Mouse (Mus musculus) MEL (cell line): ENCODE results near the gene Cntnap2. TPM values are rescaled to one million over a fixed set of nuclear protein-coding genes. Genes with fewer than 3 reads are reported as not detected.

Experiments used
- DNase-seq: peaks from one replicate; pipeline ENCODE4 v3.0.0; 2011; ENCODE audit warnings: low read depth, low spot score
- H3K27ac ChIP-seq: 2 replicates; pipeline ENCODE4 v1.5.1; 2012; ENCODE audit warnings: low read depth, mild to moderate bottlenecking, control low read depth, low read length, moderate library complexity; ENCODE audit not compliant: control insufficient read depth
- H3K27me3 ChIP-seq, 2 experiments: fragments of 150-350 bp in 1 of 2; sonication (generic) in 1 of 2; 2 replicates each; pipeline ENCODE4 v1.6.1; 2012; ENCODE audit warnings: low read length in 2 of 2, mild to moderate bottlenecking in 2 of 2, improper control_type of control experiment in 1 of 2, moderate library complexity in 1 of 2; ENCODE audit not compliant: insufficient read depth in 2 of 2, control insufficient read depth in 1 of 2
- H3K36me3 ChIP-seq, 2 experiments: 2 replicates each; pipeline ENCODE4 v1.6.1; 2012 to 2014; ENCODE audit warnings: low read length in 2 of 2, improper control_type of control experiment in 1 of 2, inconsistent platforms in 1 of 2, mild to moderate bottlenecking in 1 of 2; ENCODE audit not compliant: insufficient read depth in 2 of 2, control insufficient read depth in 1 of 2
- H3K4me1 ChIP-seq, 2 experiments: fragments of 150-350 bp in 1 of 2; sonication (generic) in 1 of 2; 2 replicates each; pipeline ENCODE4 v1.6.1; 2012; ENCODE audit warnings: low read length in 2 of 2, improper control_type of control experiment in 1 of 2, mild to moderate bottlenecking in 1 of 2; ENCODE audit not compliant: insufficient read depth in 2 of 2, control insufficient read depth in 1 of 2
- H3K4me3 ChIP-seq, 2 experiments: fragments of 150-350 bp in 1 of 2; sonication (generic) in 1 of 2; 2 replicates each; pipeline ENCODE4 v1.5.1; 2012; ENCODE audit warnings: low read depth in 2 of 2, low read length in 2 of 2, mild to moderate bottlenecking in 2 of 2, moderate library complexity in 2 of 2, control low read depth in 1 of 2, improper control_type of control experiment in 1 of 2; ENCODE audit not compliant: control insufficient read depth in 1 of 2, insufficient read depth in 1 of 2
- H3K79me2 ChIP-seq: 2 replicates; pipeline ENCODE4 v1.6.1; 2012; ENCODE audit warnings: mild to moderate bottlenecking, low read length, moderate library complexity; ENCODE audit not compliant: control insufficient read depth, poor library complexity, insufficient read depth
- H3K9ac ChIP-seq: 2 replicates; pipeline ENCODE4 v1.6.1; 2012; ENCODE audit warnings: low read depth, mild to moderate bottlenecking, control low read depth, low read length, moderate library complexity; ENCODE audit not compliant: control insufficient read depth, poor library complexity, severe bottlenecking
- H3K9me3 ChIP-seq: fragments of 150-350 bp; sonication (generic); replicated peaks from 2 replicates; pipeline ENCODE4 v1.6.1; 2012; ENCODE audit warnings: mild to moderate bottlenecking, low read length, improper control_type of control experiment, moderate library complexity; ENCODE audit not compliant: insufficient read depth
- E2F4 ChIP-seq: IDR thresholded peaks from 2 replicates; pipeline ENCODE4 v1.6.1; 2011; ENCODE audit warnings: low read depth, low read length, improper control_type of control experiment, borderline replicate concordance
- HCFC1 ChIP-seq: IDR thresholded peaks from 2 replicates; pipeline ENCODE4 v1.6.1; 2012; ENCODE audit warnings: low read depth, mild to moderate bottlenecking, inconsistent platforms, low read length, improper control_type of control experiment, moderate library complexity
- MAZ ChIP-seq: IDR thresholded peaks from 2 replicates; pipeline ENCODE4 v1.6.1; 2012; ENCODE audit warnings: low read depth, mild to moderate bottlenecking, inconsistent platforms, low read length, improper control_type of control experiment
- MEF2A ChIP-seq: IDR thresholded peaks from 2 replicates; pipeline ENCODE4 v1.6.1; 2014; ENCODE audit warnings: low read depth, mild to moderate bottlenecking, inconsistent platforms, low read length, improper control_type of control experiment; ENCODE audit not compliant: poor library complexity, insufficient replicate concordance, severe bottlenecking; ENCODE audit errors: extremely low read depth
- MXI1 ChIP-seq: IDR thresholded peaks from 2 replicates; pipeline ENCODE4 v1.6.1; 2011; ENCODE audit warnings: mild to moderate bottlenecking, low read depth, low read length, improper control_type of control experiment
- MYB ChIP-seq: IDR thresholded peaks from 2 replicates; pipeline ENCODE4 v1.6.1; 2011; ENCODE audit warnings: mild to moderate bottlenecking, low read depth, low read length, improper control_type of control experiment
- MYC ChIP-seq: IDR thresholded peaks from 2 replicates; pipeline ENCODE4 v1.6.1; 2011; ENCODE audit warnings: low read depth, mild to moderate bottlenecking, low read length, improper control_type of control experiment, moderate library complexity
- NELFE ChIP-seq: IDR thresholded peaks from 2 replicates; pipeline ENCODE4 v1.6.1; 2011; ENCODE audit warnings: low read depth, low read length, improper control_type of control experiment
- NRF1 ChIP-seq: IDR thresholded peaks from 2 replicates; pipeline ENCODE4 v1.6.1; 2014; ENCODE audit warnings: low read depth, mild to moderate bottlenecking, inconsistent platforms, low read length, improper control_type of control experiment, moderate library complexity; ENCODE audit not compliant: poor library complexity, insufficient read depth, severe bottlenecking
- POLR2AphosphoS2 ChIP-seq: IDR thresholded peaks from 2 replicates; pipeline ENCODE4 v1.6.1; 2011; ENCODE audit warnings: low read length, improper control_type of control experiment
- RAD21 ChIP-seq: IDR thresholded peaks from 2 replicates; pipeline ENCODE4 v1.6.1; 2011; ENCODE audit warnings: mild to moderate bottlenecking, low read depth, low read length, improper control_type of control experiment
- RCOR1 ChIP-seq: IDR thresholded peaks from 2 replicates; pipeline ENCODE4 v1.6.1; 2012; ENCODE audit warnings: low read depth, mild to moderate bottlenecking, inconsistent platforms, low read length, improper control_type of control experiment
- TCF12 ChIP-seq: IDR thresholded peaks from 2 replicates; pipeline ENCODE4 v1.6.1; 2014; ENCODE audit warnings: low read depth, mild to moderate bottlenecking, inconsistent platforms, low read length, improper control_type of control experiment, moderate library complexity
- USF1 ChIP-seq: IDR thresholded peaks from 2 replicates; pipeline ENCODE4 v1.6.1; 2014; ENCODE audit warnings: low read depth, mild to moderate bottlenecking, inconsistent platforms, low read length, improper control_type of control experiment, moderate library complexity
- ZKSCAN1 ChIP-seq: IDR thresholded peaks from 2 replicates; pipeline ENCODE4 v1.6.1; 2012; ENCODE audit warnings: low read depth, mild to moderate bottlenecking, inconsistent platforms, low read length, improper control_type of control experiment, moderate library complexity
- ZMIZ1 ChIP-seq: IDR thresholded peaks from 2 replicates; pipeline ENCODE4 v1.6.1; 2012; ENCODE audit warnings: low read depth, mild to moderate bottlenecking, inconsistent platforms, low read length, improper control_type of control experiment, moderate library complexity
- ZNF384 ChIP-seq: IDR thresholded peaks from 2 replicates; pipeline ENCODE4 v1.6.1; 2012; ENCODE audit warnings: low read depth, mild to moderate bottlenecking, inconsistent platforms, low read length, improper control_type of control experiment
- polyA plus RNA-seq, 2 experiments: library from polyadenylated mRNA; stranded (reverse) in 1 of 2; unstranded in 1 of 2; fragments of >175 nt in 1 of 2; fragments of >200 nt in 1 of 2; gene quantifications; 2 replicates each; pipeline versions ENCODE4 v1.2.1 to v1.2.4; 2012; ENCODE audit warnings: low replicate concordance in 2 of 2, low read depth in 1 of 2; ENCODE audit not compliant: insufficient read length in 2 of 2, insufficient read depth in 1 of 2, missing spikeins in 1 of 2
- total RNA-seq: library from RNA; depleted of rRNA; stranded (reverse); fragments of 300-350 nt; gene quantifications from 2 replicates; pipeline ENCODE4 v1.2.3, GENCODE M21; 2012

Gene Cntnap2
- total and polyA plus RNA-seq, 3 experiments, result 0.01 TPM; not detected in 2

DNA sequence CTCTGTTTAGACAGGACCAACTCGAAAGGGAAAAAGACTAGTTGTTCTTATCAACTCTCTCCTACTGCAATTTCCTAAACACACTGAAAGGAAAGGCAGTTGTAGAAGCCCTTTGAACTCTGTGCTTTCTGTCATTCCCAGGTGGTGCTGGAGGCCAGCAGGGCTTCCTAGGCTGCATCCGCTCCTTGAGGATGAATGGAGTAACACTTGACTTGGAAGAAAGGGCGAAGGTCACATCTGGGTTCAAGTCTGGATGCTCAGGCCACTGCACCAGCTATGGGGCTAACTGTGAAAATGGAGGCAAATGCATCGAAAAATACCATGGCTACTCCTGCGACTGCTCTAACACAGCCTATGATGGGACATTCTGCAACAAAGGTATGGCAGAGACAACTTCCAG is 1989.9 kb downstream of the Cntnap2 start:
- no peaks in the 10 kb centered on the region for H3K36me3 ChIP-seq
- no peaks in the 10 kb centered on the region for H3K79me2 ChIP-seq
- no peak overlapping the region for H3K9ac ChIP-seq
- TF ChIP-seq ZMIZ1 (no peak), HCFC1 (no peak), TCF12 (no peak), MYC (no peak), POLR2AphosphoS2 (no peak)
- DNase-seq, result no peak
- H3K9me3 ChIP-seq, result no peaks in the 10 kb centered on the region
- H3K27ac ChIP-seq, result no peak overlapping the region
- H3K4me1 ChIP-seq, result no peaks in the 10 kb centered on the region
- H3K27me3 ChIP-seq, result no peaks in the 10 kb centered on the region
- no peak overlapping the region for H3K4me3 ChIP-seq

GRCm38 (mm10) chr6:47050319-47051222 is 1991.4 kb downstream of the Cntnap2 start:
- Histone ChIP-seq H3K27me3 (no peaks in the 10 kb centered on the region), H3K9me3 (no peaks in the 10 kb centered on the region), H3K4me3 (no peak overlapping the region), H3K9ac (no peak overlapping the region), H3K36me3 (no peaks in the 10 kb centered on the region), H3K79me2 (no peaks in the 10 kb centered on the region), H3K4me1 (no peaks in the 10 kb centered on the region), H3K27ac (no peak overlapping the region)
- no peak for DNase-seq
- TF ChIP-seq RCOR1 (no peak), MXI1 (no peak), NELFE (no peak), ZMIZ1 (no peak), NRF1 (no peak), USF1 (no peak), ZKSCAN1 (no peak), MYB (no peak), ZNF384 (no peak), E2F4 (no peak), TCF12 (no peak), RAD21 (no peak), MEF2A (no peak), MAZ (no peak)
